Mouse (Mus musculus) CH12.LX (cell line): ENCODE measurements at regions not wholly inside any gene's neighbourhood (a gene's known extent, or its start where the extent isn't known, plus 50 kb on each side); places are given as distances from the start of the nearest gene placed in this dataset.

Source experiments
- DNase-seq: peaks from one replicate; pipeline ENCODE4 v3.0.0-alpha.2; 2013; ENCODE audit errors: extremely low read depth
- H3K27ac ChIP-seq: 2 replicates; pipeline ENCODE4 v1.5.1; 2012; ENCODE audit warnings: low read depth, mild to moderate bottlenecking, control low read depth, moderate library complexity; ENCODE audit not compliant: insufficient read depth
- H3K27me3 ChIP-seq: replicated peaks from 2 replicates; pipeline ENCODE3; 2012; ENCODE audit warnings: inconsistent platforms
- H3K36me3 ChIP-seq, 2 experiments: replicated peaks in 1 of 2; 2 replicates each; pipeline versions ENCODE3 to v1.6.1; 2012; ENCODE audit warnings: inconsistent platforms in 1 of 2, low read length in 1 of 2, mild to moderate bottlenecking in 1 of 2, mixed read lengths in 1 of 2, moderate library complexity in 1 of 2; ENCODE audit not compliant: control insufficient read depth in 1 of 2, insufficient read depth in 1 of 2
- H3K4me1 ChIP-seq, 2 experiments: 2 replicates each; pipeline ENCODE4 v1.6.1; 2012; ENCODE audit warnings: inconsistent platforms in 1 of 2, moderate library complexity in 1 of 2; ENCODE audit not compliant: insufficient read depth in 2 of 2, control insufficient read depth in 1 of 2
- H3K4me2 ChIP-seq: 2 replicates; pipeline ENCODE4 v1.6.1; 2012; ENCODE audit warnings: low read depth, mild to moderate bottlenecking, control low read depth; ENCODE audit not compliant: poor library complexity, insufficient read depth, severe bottlenecking
- H3K4me3 ChIP-seq, 3 experiments: fragments of 150-350 bp in 1 of 3; sonication (generic) in 1 of 3; replicated peaks in 1 of 3; 2 replicates each; pipeline versions ENCODE3 to v1.5.1; 2011 to 2012; ENCODE audit warnings: low read depth in 2 of 3, low read length in 2 of 3, mild to moderate bottlenecking in 2 of 3, moderate library complexity in 2 of 3, control low read depth in 1 of 3, improper control_type of control experiment in 1 of 3, inconsistent platforms in 1 of 3, mixed read lengths in 1 of 3; ENCODE audit not compliant: poor library complexity in 1 of 3
- H3K79me2 ChIP-seq: replicated peaks from 2 replicates; pipeline ENCODE4 v1.6.1; 2012; ENCODE audit warnings: mild to moderate bottlenecking, moderate library complexity; ENCODE audit not compliant: control insufficient read depth, poor library complexity, insufficient read depth, severe bottlenecking; ENCODE audit errors: extremely low read depth
- H3K9ac ChIP-seq: 2 replicates; pipeline ENCODE4 v1.6.1; 2012; ENCODE audit warnings: low read depth, mild to moderate bottlenecking, control low read depth, moderate library complexity; ENCODE audit not compliant: insufficient read depth
- H3K9me3 ChIP-seq: replicated peaks from 2 replicates; pipeline ENCODE3; 2012; ENCODE audit warnings: low read length, inconsistent platforms, mixed read lengths
- BHLHE40 ChIP-seq: IDR thresholded peaks from 2 replicates; pipeline ENCODE4 v1.6.1; 2011; ENCODE audit warnings: mild to moderate bottlenecking, low read depth, low read length, improper control_type of control experiment
- CHD1 ChIP-seq: IDR thresholded peaks from 2 replicates; pipeline ENCODE4 v1.6.1; 2012; ENCODE audit warnings: low read depth, low read length, improper control_type of control experiment, inconsistent platforms
- CHD2 ChIP-seq: IDR thresholded peaks from 2 replicates; pipeline ENCODE4 v1.6.1; 2011; ENCODE audit warnings: low read length, improper control_type of control experiment
- EP300 ChIP-seq: IDR thresholded peaks from 2 replicates; pipeline ENCODE4 v1.6.1; 2011; ENCODE audit warnings: low read length, improper control_type of control experiment
- HCFC1 ChIP-seq: IDR thresholded peaks from 2 replicates; pipeline ENCODE4 v1.6.1; 2012; ENCODE audit warnings: low read depth, mild to moderate bottlenecking, inconsistent platforms, low read length, improper control_type of control experiment
- IRF4 ChIP-seq: IDR thresholded peaks from 2 replicates; pipeline ENCODE4 v1.6.1; 2014; ENCODE audit warnings: low read depth, mild to moderate bottlenecking, inconsistent platforms, low read length, improper control_type of control experiment
- JUND ChIP-seq: conservative IDR thresholded peaks from 2 replicates; pipeline ENCODE4 v1.6.1; 2011; ENCODE audit warnings: low read depth, low read length, improper control_type of control experiment
- KAT2A ChIP-seq: IDR thresholded peaks from 2 replicates; pipeline ENCODE4 v1.6.1; 2012; ENCODE audit warnings: low read length, improper control_type of control experiment, inconsistent platforms; ENCODE audit not compliant: insufficient replicate concordance
- MAFK ChIP-seq: IDR thresholded peaks from 2 replicates; pipeline ENCODE4 v1.6.1; 2011; ENCODE audit warnings: low read length, improper control_type of control experiment; ENCODE audit not compliant: insufficient replicate concordance
- MAX ChIP-seq: IDR thresholded peaks from 2 replicates; pipeline ENCODE4 v1.6.1; 2011; ENCODE audit warnings: low read length, improper control_type of control experiment
- MEF2A ChIP-seq: IDR thresholded peaks from 2 replicates; pipeline ENCODE4 v1.6.1; 2014; ENCODE audit warnings: low read depth, mild to moderate bottlenecking, inconsistent platforms, low read length, improper control_type of control experiment, borderline replicate concordance
- MYC ChIP-seq: IDR thresholded peaks from 2 replicates; pipeline ENCODE4 v1.6.1; 2011; ENCODE audit warnings: low read depth, mild to moderate bottlenecking, improper control_type of control experiment, low read length
- NELFE ChIP-seq: IDR thresholded peaks from 2 replicates; pipeline ENCODE4 v1.6.1; 2011; ENCODE audit warnings: low read depth, low read length, improper control_type of control experiment
- NRF1 ChIP-seq: IDR thresholded peaks from 2 replicates; pipeline ENCODE4 v1.6.1; 2014; ENCODE audit warnings: low read depth, mild to moderate bottlenecking, inconsistent platforms, low read length, improper control_type of control experiment, moderate library complexity
- PAX5 ChIP-seq: IDR thresholded peaks from 2 replicates; pipeline ENCODE4 v1.6.1; 2012; ENCODE audit warnings: low read length, inconsistent platforms, mixed read lengths
- POLR2AphosphoS2 ChIP-seq: IDR thresholded peaks from 2 replicates; pipeline ENCODE4 v1.6.1; 2011; ENCODE audit warnings: low read depth, low read length, improper control_type of control experiment
- RAD21 ChIP-seq: IDR thresholded peaks from 2 replicates; pipeline ENCODE4 v1.6.1; 2011; ENCODE audit warnings: low read depth, mild to moderate bottlenecking, low read length, improper control_type of control experiment, moderate library complexity
- RCOR1 ChIP-seq: conservative IDR thresholded peaks from 2 replicates; pipeline ENCODE4 v1.6.1; 2012; ENCODE audit warnings: low read depth, mild to moderate bottlenecking, inconsistent platforms, low read length, improper control_type of control experiment
- SIN3A ChIP-seq: IDR thresholded peaks from 2 replicates; pipeline ENCODE4 v1.6.1; 2012; ENCODE audit warnings: low read length, improper control_type of control experiment, inconsistent platforms
- TCF12 ChIP-seq: IDR thresholded peaks from 2 replicates; pipeline ENCODE4 v1.6.1; 2014; ENCODE audit warnings: low read depth, mild to moderate bottlenecking, inconsistent platforms, low read length, improper control_type of control experiment
- UBTF ChIP-seq: IDR thresholded peaks from 2 replicates; pipeline ENCODE4 v1.6.1; 2012; ENCODE audit warnings: low read depth, mild to moderate bottlenecking, inconsistent platforms, low read length, improper control_type of control experiment, moderate library complexity
- USF1 ChIP-seq: IDR thresholded peaks from 2 replicates; pipeline ENCODE4 v1.6.1; 2014; ENCODE audit warnings: low read depth, mild to moderate bottlenecking, inconsistent platforms, low read length, improper control_type of control experiment
- USF2 ChIP-seq: conservative IDR thresholded peaks from 2 replicates; pipeline ENCODE4 v1.6.1; 2011; ENCODE audit warnings: low read depth, low read length, improper control_type of control experiment
- ZNF384 ChIP-seq: IDR thresholded peaks from 2 replicates; pipeline ENCODE4 v1.6.1; 2012; ENCODE audit warnings: low read depth, low read length, improper control_type of control experiment, inconsistent platforms
- dilution Hi-C: fragments of 300-500 bp; cut with MboI; formaldehyde crosslinking; loops from 2 replicates; pipeline ENCODE4 v1.14.3; 2020; ENCODE audit warnings: low sequenced_read_pairs; ENCODE audit not compliant: extremely low pct_unique_long_range_greater_than_20kb, extremely low pct_ligation_motif_present
- in situ Hi-C: fragments of 300-500 bp; cut with MboI; formaldehyde crosslinking; loops from 3 replicates; pipeline ENCODE4 v1.14.3; 2019; ENCODE audit warnings: low sequenced_read_pairs, low pct_ligation_motif_present, low pct_unique_long_range_greater_than_20kb, mixed read lengths

DNA sequence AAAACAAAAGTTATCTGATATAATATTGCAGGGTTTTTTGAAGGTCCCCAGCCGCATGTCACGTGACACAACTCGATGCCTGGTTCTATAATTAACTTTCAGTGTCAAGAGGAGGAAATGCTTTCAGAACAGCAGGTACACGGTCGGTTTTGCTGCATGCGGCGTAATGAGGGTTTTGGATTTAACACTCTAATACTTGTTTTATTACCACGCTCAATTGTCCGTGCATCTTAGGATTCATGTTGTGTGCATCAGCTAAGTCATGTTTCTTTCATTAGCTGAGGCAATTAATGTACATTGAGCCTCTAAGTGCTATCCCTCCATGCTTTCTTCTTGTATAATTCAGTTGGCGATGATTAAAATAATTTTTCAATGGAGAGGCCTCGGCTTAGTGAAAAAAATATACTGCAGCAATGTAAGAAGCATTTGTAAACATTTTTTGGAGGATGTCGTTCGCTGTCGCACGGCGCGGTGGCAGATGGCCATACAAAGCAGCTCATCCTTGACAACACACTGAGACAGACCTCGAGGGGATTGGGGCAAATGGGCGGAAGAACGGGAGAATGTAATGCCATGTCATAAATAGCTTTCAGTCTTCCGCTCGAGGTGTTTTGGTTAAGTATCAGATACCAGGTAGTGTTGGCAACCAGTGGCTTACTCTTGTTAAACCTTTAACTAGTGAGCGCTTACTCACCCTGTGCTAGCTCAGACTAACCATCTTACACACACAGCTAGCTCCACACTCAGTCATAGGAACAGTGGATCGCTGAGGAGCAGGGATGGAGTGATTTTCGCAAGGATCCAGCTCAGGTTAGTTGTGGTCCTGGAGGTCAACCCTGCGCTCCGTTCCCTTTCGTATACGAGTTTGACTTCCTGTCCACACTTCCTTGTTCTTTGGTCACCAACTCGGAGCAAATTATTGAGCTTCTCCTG, 130.2 kb upstream of the Rhobtb1 start:
- Histone ChIP-seq H3K27me3 (no peaks in the 10 kb centered on the region), H3K4me3 (no peak overlapping the region)
- dilution Hi-C loops, result no loop called here

DNA sequence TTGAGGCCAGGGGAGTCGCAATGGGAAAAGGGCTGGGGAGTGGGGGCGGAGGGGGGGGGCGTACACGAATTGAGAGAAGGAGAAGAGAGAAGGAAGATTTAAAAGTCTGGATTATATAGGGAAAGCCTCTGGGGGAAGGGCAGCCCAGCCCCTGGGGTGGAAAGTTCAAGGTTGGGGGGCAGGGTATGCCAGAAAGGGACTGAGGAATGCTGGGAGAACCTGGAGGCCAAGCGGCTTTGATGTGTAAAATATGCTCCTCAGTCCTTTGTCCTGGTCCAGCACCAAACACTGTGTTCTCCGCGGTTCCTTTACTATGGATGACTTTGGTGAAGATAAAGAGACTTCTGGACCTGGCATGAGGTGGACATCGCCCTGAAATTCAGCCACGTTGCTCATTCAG, 117.8 kb upstream of the Rhobtb1 start:
- Histone ChIP-seq H3K4me1 (no peaks in the 10 kb centered on the region), H3K36me3 (no peaks in the 10 kb centered on the region), H3K9me3 (no peaks in the 10 kb centered on the region), H3K27me3 (no peaks in the 10 kb centered on the region), H3K27ac (no peak overlapping the region), H3K4me2 (no peak overlapping the region), H3K9ac (no peak overlapping the region), H3K4me3 (no peak overlapping the region), H3K79me2 (no peaks in the 10 kb centered on the region)
- no peak for DNase-seq
- TF ChIP-seq MEF2A (no peak), NRF1 (no peak), RCOR1 (no peak), IRF4 (no peak), BHLHE40 (no peak), TCF12 (no peak), MYC (no peak), EP300 (no peak), UBTF (no peak), RAD21 (no peak), CHD1 (no peak), USF1 (no peak), JUND (no peak), NELFE (no peak), USF2 (no peak), PAX5 (no peak), KAT2A (no peak), POLR2AphosphoS2 (no peak), MAFK (no peak), ZNF384 (no peak)
- dilution Hi-C loops (no loop called here), in situ Hi-C loops (no loop called here)

More for the DNA sequence above, 130.2 kb upstream of the Rhobtb1 start:
- H3K9ac ChIP-seq, result no peak overlapping the region
- peak overlapping the region; percentile 5; the same call in 1 of the 2 replicates for H3K4me2 ChIP-seq
- H3K4me1 ChIP-seq, result peaks cover 5 to 12% of the 10 kb centered on the region in 2 experiments
- H3K79me2 ChIP-seq, result no peaks in the 10 kb centered on the region
- no peak for TF ChIP-seq HCFC1
- peak; percentile 52 for TF ChIP-seq USF1
- TF ChIP-seq RAD21, result no peak
- no peak for TF ChIP-seq SIN3A
- peak; percentile 53; the same call in 1 of the 2 replicates for TF ChIP-seq USF2
- TF ChIP-seq BHLHE40, result peak; percentile 49
- no peak for TF ChIP-seq CHD2
- no peak for TF ChIP-seq KAT2A
- no peak for TF ChIP-seq MAX
- DNase-seq, result no peak
- H3K27ac ChIP-seq, result no peak overlapping the region
- no peaks in the 10 kb centered on the region for H3K9me3 ChIP-seq
- in situ Hi-C loops, result loop anchor here (25.0 kb wide), 1 partner anchor 291 kb away; no protein-coding TSS in a partner anchor
- H3K36me3 ChIP-seq, result no peaks in the 10 kb centered on the region
